Mouse (Mus musculus) liver, postnatal 0 days (tissue): ENCODE data around the gene Meis1. TPM values are rescaled to one million over a fixed set of nuclear protein-coding genes. Genes with fewer than 3 reads are reported as not detected.

ENCODE experiments used
- ATAC-seq: fragments of 200-750 bp; cut with Nextera tagmentation; 2 replicates; pipeline ENCODE4 v1.8.0; 2017; ENCODE audit warnings: mild to moderate bottlenecking, moderate library complexity
- DNase-seq: peaks from one replicate; pipeline ENCODE4 v3.0.0-alpha.2; 2016
- H3K27ac ChIP-seq: fragments of 300-500 bp; sonication (generic); 2 replicates; pipeline ENCODE4 v1.5.1; 2014; ENCODE audit warnings: antibody characterized with exemption, moderate library complexity, mild to moderate bottlenecking, low read depth
- H3K27me3 ChIP-seq: fragments of 300-500 bp; sonication (generic); 2 replicates; pipeline ENCODE4 v1.6.1; 2014; ENCODE audit warnings: low read length, control low read depth, mixed read lengths; ENCODE audit not compliant: insufficient read depth
- H3K36me3 ChIP-seq: fragments of 300-500 bp; sonication (generic); replicated peaks from 2 replicates; pipeline ENCODE4 v1.6.1; 2014; ENCODE audit warnings: mild to moderate bottlenecking, control low read depth, low read length, moderate library complexity, mixed read lengths; ENCODE audit not compliant: insufficient read depth
- H3K4me1 ChIP-seq: fragments of 300-500 bp; sonication (generic); 2 replicates; pipeline ENCODE4 v1.6.1; 2014; ENCODE audit warnings: antibody characterized with exemption, mild to moderate bottlenecking, control low read depth; ENCODE audit not compliant: insufficient read depth
- H3K4me2 ChIP-seq: fragments of 300-500 bp; sonication (generic); 2 replicates; pipeline ENCODE4 v1.6.1; 2014; ENCODE audit warnings: low read depth, mild to moderate bottlenecking, low read length, moderate library complexity, mixed read lengths
- H3K4me3 ChIP-seq: fragments of 300-500 bp; sonication (generic); 2 replicates; pipeline ENCODE4 v1.5.1; 2014; ENCODE audit warnings: low read depth, low read length
- H3K9ac ChIP-seq: fragments of 300-500 bp; sonication (generic); replicated peaks from 2 replicates; pipeline ENCODE4 v1.6.1; 2014; ENCODE audit warnings: mild to moderate bottlenecking, moderate library complexity
- H3K9me3 ChIP-seq: fragments of 300-500 bp; sonication (generic); 2 replicates; pipeline ENCODE4 v1.6.1; 2016; ENCODE audit warnings: mild to moderate bottlenecking, control low read depth, low read length, mixed read lengths
- CTCF ChIP-seq: sonication (generic); IDR thresholded peaks from 2 replicates; pipeline ENCODE4 v1.5.1; 2016; ENCODE audit warnings: antibody characterized with exemption, low read depth
- EP300 ChIP-seq: IDR thresholded peaks from 2 replicates; pipeline ENCODE4 v1.6.1; 2016; ENCODE audit warnings: antibody characterized with exemption, low read depth, mild to moderate bottlenecking
- WGBS: fragments of 180-500 bp; shearing (Covaris S2); extraction: QIAGEN DNeasy Blood & Tissue Kit; methylation state at CpG from one replicate; pipeline ENCODE4 v1.1.7; 2014; ENCODE audit not compliant: insufficient replicate concordance; 5-methylcytosine and 5-hydroxymethylcytosine counted together
- polyA plus RNA-seq: library from polyadenylated mRNA; unstranded; fragments of >200 nt; fragmentation: Nextera tagmentation; extraction: Ambion mirVana; gene quantifications from 2 replicates; pipeline ENCODE4 v1.2.1, GENCODE M21; 2015

The Meis1 gene
- polyA plus RNA-seq, 1 experiment from 2014 or later = 6.7 TPM

GRCm38 (mm10) chr11:18866198-18866836 is 152.5 kb downstream of the Meis1 start:
- Histone ChIP-seq H3K4me2 (no peak overlapping the region), H3K27ac (no peak overlapping the region), H3K36me3 (no peaks in the 10 kb centered on the region), H3K4me1 (no peaks in the 10 kb centered on the region), H3K9ac (no peak overlapping the region), H3K4me3 (no peak overlapping the region), H3K9me3 (no peaks in the 10 kb centered on the region), H3K27me3 (peaks cover 27% of the 10 kb centered on the region)
- 41% methylated on average over 6 of the region's 6 CpGs for WGBS
- TF ChIP-seq EP300 (no peak), CTCF (no peak)
- DNase-seq (no peak), ATAC-seq (no peak)

GRCm38 (mm10) chr11:18850772-18851171 is 168.0 kb downstream of the Meis1 start:
- TF ChIP-seq EP300 (no peak), CTCF (no peak)
- no peaks in the 10 kb centered on the region for H3K4me1 ChIP-seq
- ATAC-seq = no peak
- no peaks in the 10 kb centered on the region for H3K9me3 ChIP-seq
- no peaks in the 10 kb centered on the region for H3K36me3 ChIP-seq
- H3K27ac ChIP-seq = no peak overlapping the region
- no peak overlapping the region for H3K4me3 ChIP-seq
- no peak overlapping the region for H3K9ac ChIP-seq
- WGBS = 75% methylated on average over 4 of the region's 4 CpGs
- H3K4me2 ChIP-seq = no peak overlapping the region
- no peak for DNase-seq
- H3K27me3 ChIP-seq = no peaks in the 10 kb centered on the region

GRCm38 (mm10) chr11:18847650-18848049 is 171.1 kb downstream of the Meis1 start:
- no peaks in the 10 kb centered on the region for H3K9me3 ChIP-seq
- TF ChIP-seq EP300 (no peak), CTCF (no peak)
- H3K36me3 ChIP-seq = no peaks in the 10 kb centered on the region
- DNase-seq = no peak
- H3K4me1 ChIP-seq = no peaks in the 10 kb centered on the region
- H3K9ac ChIP-seq = no peak overlapping the region
- no peak overlapping the region for H3K4me3 ChIP-seq
- WGBS = 79% methylated on average over 3 of the region's 3 CpGs
- H3K4me2 ChIP-seq = no peak overlapping the region
- H3K27ac ChIP-seq = no peak overlapping the region
- ATAC-seq = no peak
- no peaks in the 10 kb centered on the region for H3K27me3 ChIP-seq

- H3K36me3 ChIP-seq = no peaks in the 10 kb centered on the region
- DNase-seq = no peak
- no peaks in the 10 kb centered on the region for H3K9me3 ChIP-seq
- no peak overlapping the region for H3K27ac ChIP-seq
- 83% methylated on average over 4 of the region's 4 CpGs for WGBS
- ATAC-seq = no peak
- H3K4me2 ChIP-seq = no peak overlapping the region
- no peaks in the 10 kb centered on the region for H3K27me3 ChIP-seq
- H3K4me3 ChIP-seq = no peak overlapping the region
- no peak overlapping the region for H3K9ac ChIP-seq
- TF ChIP-seq CTCF = no peak
- TF ChIP-seq EP300 = no peak
- no peaks in the 10 kb centered on the region for H3K4me1 ChIP-seq
Measured at GRCm38 (mm10) chr11:18846472-18846871, 172.3 kb downstream of the Meis1 start.

GRCm38 (mm10) chr11:18845900-18846299 is 172.9 kb downstream of the Meis1 start:
- no peak overlapping the region for H3K4me3 ChIP-seq
- WGBS = 78% methylated on average over 3 of the region's 3 CpGs
- H3K9me3 ChIP-seq = no peaks in the 10 kb centered on the region
- H3K9ac ChIP-seq = no peak overlapping the region
- no peaks in the 10 kb centered on the region for H3K27me3 ChIP-seq
- H3K4me2 ChIP-seq = no peak overlapping the region
- no peaks in the 10 kb centered on the region for H3K36me3 ChIP-seq
- TF ChIP-seq CTCF (no peak), EP300 (no peak)
- H3K4me1 ChIP-seq = no peaks in the 10 kb centered on the region
- no peak for DNase-seq
- H3K27ac ChIP-seq = no peak overlapping the region
- no peak for ATAC-seq

GRCm38 (mm10) chr11:18845466-18845865 is 173.3 kb downstream of the Meis1 start:
- no peak for ATAC-seq
- Histone ChIP-seq H3K4me1 (no peaks in the 10 kb centered on the region), H3K4me3 (no peak overlapping the region), H3K4me2 (no peak overlapping the region), H3K36me3 (no peaks in the 10 kb centered on the region), H3K27ac (no peak overlapping the region), H3K9me3 (no peaks in the 10 kb centered on the region), H3K9ac (no peak overlapping the region), H3K27me3 (no peaks in the 10 kb centered on the region)
- no peak for DNase-seq
- WGBS = 79% methylated on average over 6 of the region's 6 CpGs
- TF ChIP-seq EP300 (no peak), CTCF (no peak)

GRCm38 (mm10) chr11:18830087-18830486 is 188.7 kb downstream of the Meis1 start:
- Histone ChIP-seq H3K27ac (no peak overlapping the region), H3K9ac (no peak overlapping the region), H3K36me3 (no peaks in the 10 kb centered on the region), H3K4me1 (no peaks in the 10 kb centered on the region), H3K4me2 (no peak overlapping the region), H3K9me3 (no peaks in the 10 kb centered on the region), H3K27me3 (no peaks in the 10 kb centered on the region), H3K4me3 (no peak overlapping the region)
- TF ChIP-seq CTCF (no peak), EP300 (no peak)
- ATAC-seq (no peak), DNase-seq (no peak)
